Mouse (Mus musculus) heart, postnatal 0 days (tissue): ENCODE measurements at regions not wholly inside any gene's neighbourhood (a gene's known extent, or its start where the extent isn't known, plus 50 kb on each side); places are given as distances from the start of the nearest gene placed in this dataset.

Source experiments
- ATAC-seq: fragments of 200-750 bp; cut with Nextera tagmentation; 2 replicates; pipeline ENCODE4 v1.8.0; 2017; ENCODE audit warnings: low read depth, moderate number of reproducible peaks, moderate library complexity; ENCODE audit not compliant: insufficient read depth
- DNase-seq: peaks from one replicate; pipeline ENCODE4 v3.0.0-alpha.2; 2016; ENCODE audit warnings: low spot score
- H3K27ac ChIP-seq: fragments of 300-500 bp; sonication (generic); 2 replicates; pipeline ENCODE4 v1.5.1; 2014; ENCODE audit warnings: low read depth, mild to moderate bottlenecking
- H3K27me3 ChIP-seq: fragments of 300-500 bp; sonication (generic); 2 replicates; pipeline ENCODE4 v1.6.1; 2014; ENCODE audit warnings: low read length, mixed read lengths; ENCODE audit not compliant: control insufficient read depth, insufficient read depth
- H3K36me3 ChIP-seq: fragments of 300-500 bp; sonication (generic); replicated peaks from 2 replicates; pipeline ENCODE4 v1.6.1; 2014; ENCODE audit warnings: low read length, mixed read lengths; ENCODE audit not compliant: control insufficient read depth, insufficient read depth
- H3K4me1 ChIP-seq: fragments of 300-500 bp; sonication (generic); 2 replicates; pipeline ENCODE4 v1.6.1; 2014; ENCODE audit warnings: antibody characterized with exemption; ENCODE audit not compliant: control insufficient read depth, insufficient read depth
- H3K4me2 ChIP-seq: fragments of 300-500 bp; sonication (generic); 2 replicates; pipeline ENCODE4 v1.6.1; 2014; ENCODE audit warnings: low read depth, mild to moderate bottlenecking, low read length, moderate library complexity
- H3K4me3 ChIP-seq: fragments of 300-500 bp; sonication (generic); 2 replicates; pipeline ENCODE4 v1.5.1; 2014; ENCODE audit warnings: low read depth, low read length
- H3K9ac ChIP-seq: fragments of 300-500 bp; sonication (generic); replicated peaks from 2 replicates; pipeline ENCODE4 v1.6.1; 2014; ENCODE audit warnings: low read depth, low read length, mixed read lengths
- H3K9me3 ChIP-seq: fragments of 300-500 bp; sonication (generic); replicated peaks from 2 replicates; pipeline ENCODE4 v1.6.1; 2016; ENCODE audit warnings: low read length; ENCODE audit not compliant: control insufficient read depth
- CTCF ChIP-seq: IDR thresholded peaks from 2 replicates; pipeline ENCODE4 v1.5.1; 2016; ENCODE audit warnings: antibody characterized with exemption, control low read depth, low read depth
- EP300 ChIP-seq: IDR thresholded peaks from 2 replicates; pipeline ENCODE4 v1.6.1; 2016; ENCODE audit warnings: antibody characterized with exemption, low read depth
- WGBS: fragments of 180-500 bp; shearing (Covaris S2); extraction: QIAGEN DNeasy Blood & Tissue Kit; methylation state at CpG from one replicate; pipeline ENCODE4 v1.1.7; 2014; 5-methylcytosine and 5-hydroxymethylcytosine counted together

DNA sequence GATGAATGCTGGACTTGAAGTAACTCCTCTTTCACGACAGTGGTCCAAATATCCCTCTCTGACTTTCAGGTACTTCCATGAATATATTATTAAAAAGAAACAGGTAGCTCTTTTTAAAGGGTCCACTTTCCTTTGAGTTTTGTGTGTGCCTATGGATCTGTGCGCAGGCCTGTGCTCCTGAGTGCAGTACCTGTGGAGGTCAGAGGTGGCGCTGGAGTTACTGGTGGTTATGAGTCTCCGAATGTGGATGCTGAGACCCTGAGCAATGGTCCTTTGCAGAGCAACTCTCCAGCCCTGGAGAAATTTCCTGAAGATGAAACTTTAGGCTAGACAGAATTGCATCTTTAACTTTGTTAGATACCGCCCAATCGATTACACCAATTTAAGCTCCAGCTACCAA is 264.1 kb downstream of the Tcerg1l start:
- ATAC-seq, result no peak
- H3K27me3 ChIP-seq, result no peaks in the 10 kb centered on the region
- 79% methylated on average over 6 of the region's 6 CpGs for WGBS
- DNase-seq, result no peak
- no peak overlapping the region for H3K4me2 ChIP-seq
- no peak overlapping the region for H3K27ac ChIP-seq
- TF ChIP-seq EP300, result no peak
- no peak for TF ChIP-seq CTCF
- H3K4me1 ChIP-seq, result no peaks in the 10 kb centered on the region
- H3K36me3 ChIP-seq, result no peaks in the 10 kb centered on the region
- no peak overlapping the region for H3K4me3 ChIP-seq
- H3K9me3 ChIP-seq, result no peaks in the 10 kb centered on the region
- no peak overlapping the region for H3K9ac ChIP-seq

DNA sequence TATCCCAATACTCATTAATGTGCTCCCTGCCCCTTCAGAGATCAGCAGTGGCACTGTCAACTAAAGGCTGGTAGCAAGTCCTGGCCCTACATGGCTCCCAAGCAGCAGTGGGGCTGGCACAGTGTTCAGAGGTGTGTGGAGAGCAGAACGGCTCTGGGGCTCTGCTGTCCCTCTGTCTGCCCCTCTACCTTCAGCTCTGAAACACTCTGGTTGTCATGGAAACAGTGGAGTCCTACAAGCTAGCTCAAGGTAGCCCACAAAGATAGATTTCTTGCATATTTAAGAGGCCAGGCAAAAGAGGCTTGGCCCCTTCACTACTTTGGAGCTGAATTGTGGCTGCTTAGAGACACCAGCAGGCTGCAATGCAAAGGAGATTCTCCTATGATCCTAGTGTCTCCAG is 259.6 kb downstream of the Tcerg1l start:
- ATAC-seq, result no peak
- Histone ChIP-seq H3K9ac (no peak overlapping the region), H3K4me1 (no peaks in the 10 kb centered on the region), H3K4me2 (no peak overlapping the region), H3K27ac (no peak overlapping the region), H3K9me3 (no peaks in the 10 kb centered on the region), H3K27me3 (no peaks in the 10 kb centered on the region), H3K36me3 (no peaks in the 10 kb centered on the region), H3K4me3 (no peak overlapping the region)
- 70% methylated on average over 1 of the region's 1 CpGs for WGBS
- no peak for TF ChIP-seq EP300
- TF ChIP-seq CTCF, result no peak
- no peak for DNase-seq

DNA sequence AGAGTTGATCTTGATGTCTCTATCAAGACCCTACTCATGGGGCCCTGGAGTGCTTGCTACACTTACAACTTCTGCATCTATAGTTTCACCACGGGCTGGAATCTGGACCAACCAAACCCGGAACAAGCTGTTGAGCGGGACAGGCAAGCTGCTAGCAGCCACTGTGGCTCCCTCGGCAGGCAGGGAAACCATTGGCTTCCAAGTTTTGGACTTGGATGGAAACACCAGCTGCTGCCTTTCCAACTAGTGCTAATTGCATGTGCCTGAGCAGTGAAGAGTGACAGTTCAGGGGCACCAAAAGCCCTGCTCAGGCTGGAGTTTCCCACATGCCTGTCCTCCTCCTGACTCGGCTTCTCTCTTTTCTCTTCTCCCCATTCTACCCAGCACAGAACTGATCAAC is 257.8 kb downstream of the Tcerg1l start:
- WGBS, result 74% methylated on average over 5 of the region's 5 CpGs
- H3K4me3 ChIP-seq, result no peak overlapping the region
- TF ChIP-seq CTCF (no peak), EP300 (no peak)
- no peak overlapping the region for H3K27ac ChIP-seq
- no peaks in the 10 kb centered on the region for H3K36me3 ChIP-seq
- DNase-seq, result no peak
- no peaks in the 10 kb centered on the region for H3K9me3 ChIP-seq
- ATAC-seq, result no peak
- H3K4me1 ChIP-seq, result no peaks in the 10 kb centered on the region
- no peak overlapping the region for H3K4me2 ChIP-seq
- no peaks in the 10 kb centered on the region for H3K27me3 ChIP-seq
- no peak overlapping the region for H3K9ac ChIP-seq

DNA sequence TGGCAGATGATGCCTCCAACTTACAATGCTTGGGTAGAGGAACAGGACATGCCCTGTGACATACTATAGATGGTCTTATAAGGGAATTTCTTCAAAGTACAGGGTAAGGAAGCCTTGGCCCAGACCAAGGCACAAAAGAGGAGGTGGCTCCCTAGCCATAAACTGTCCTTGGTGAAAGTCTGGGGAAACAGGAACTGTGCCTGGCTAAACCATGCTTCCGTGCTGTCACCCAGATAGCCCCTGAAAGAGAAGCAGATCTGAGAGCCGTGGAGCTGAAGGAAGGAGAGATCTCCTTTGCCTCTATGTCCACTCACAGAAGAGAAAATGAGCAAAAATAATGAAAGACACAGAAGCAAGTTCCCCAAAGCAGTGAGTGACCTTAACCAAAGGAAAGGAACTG is 248.0 kb downstream of the Tcerg1l start:
- Histone ChIP-seq H3K4me1 (no peaks in the 10 kb centered on the region), H3K27me3 (no peaks in the 10 kb centered on the region), H3K27ac (no peak overlapping the region), H3K9me3 (no peaks in the 10 kb centered on the region), H3K4me2 (no peak overlapping the region), H3K36me3 (no peaks in the 10 kb centered on the region), H3K9ac (no peak overlapping the region), H3K4me3 (no peak overlapping the region)
- DNase-seq, result no peak
- ATAC-seq, result no peak
- no peak for TF ChIP-seq CTCF
- no peak for TF ChIP-seq EP300
- 53% methylated on average over 2 of the region's 2 CpGs for WGBS

DNA sequence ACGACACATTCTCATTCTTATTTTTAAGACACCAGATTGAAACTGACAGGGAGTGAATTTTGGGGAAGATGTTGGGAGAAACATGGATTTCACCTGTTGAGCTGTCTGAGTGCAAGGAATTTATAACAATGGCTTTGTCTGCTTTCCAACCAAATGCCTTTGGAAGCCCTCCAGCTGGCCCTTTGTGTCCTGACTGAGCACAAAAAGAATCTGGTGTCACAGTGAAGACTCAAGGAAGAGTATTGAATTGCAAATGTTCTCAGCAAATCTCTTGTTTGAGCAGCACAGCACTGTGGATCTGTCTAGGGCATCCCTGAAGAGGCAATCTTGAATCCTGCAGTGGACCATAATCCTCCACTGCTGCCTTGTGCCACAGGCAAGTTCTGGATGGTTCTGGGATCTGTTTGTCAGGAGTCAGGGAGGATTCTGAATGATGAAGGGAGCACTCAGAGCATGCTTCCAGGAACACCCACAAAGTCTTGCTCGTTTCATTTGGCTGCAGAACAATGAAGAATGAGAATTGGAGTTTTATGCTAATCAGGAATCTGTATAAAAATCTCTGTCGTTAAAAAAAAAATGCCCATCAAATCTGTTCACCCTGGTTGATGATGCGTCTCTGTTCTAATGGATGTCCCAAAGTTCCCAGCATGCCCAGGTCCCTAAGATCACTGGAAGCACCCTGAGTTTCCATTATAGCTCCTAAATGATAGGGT is 243.9 kb downstream of the Tcerg1l start:
- no peak overlapping the region for H3K4me3 ChIP-seq
- no peaks in the 10 kb centered on the region for H3K27me3 ChIP-seq
- TF ChIP-seq CTCF (no peak), EP300 (no peak)
- H3K36me3 ChIP-seq, result no peaks in the 10 kb centered on the region
- no peak for ATAC-seq
- no peaks in the 10 kb centered on the region for H3K9me3 ChIP-seq
- no peak overlapping the region for H3K4me2 ChIP-seq
- H3K4me1 ChIP-seq, result no peaks in the 10 kb centered on the region
- H3K9ac ChIP-seq, result no peak overlapping the region
- H3K27ac ChIP-seq, result no peak overlapping the region
- DNase-seq, result no peak
- WGBS, result 58% methylated on average over 4 of the region's 4 CpGs
